Mouse (Mus musculus) intestine, embryonic 14.5 days (tissue): ENCODE data around the gene Map3k1. TPM values are rescaled to one million over a fixed set of nuclear protein-coding genes. Genes with fewer than 3 reads are reported as not detected.

Experiments
- ATAC-seq: fragments of 200-750 bp; cut with Nextera tagmentation; replicated peaks from 2 replicates; pipeline ENCODE4 v1.8.0; 2017; ENCODE audit warnings: low read depth, moderate number of reproducible peaks, moderate TSS enrichment, moderate library complexity; ENCODE audit not compliant: low FRiP score, low TSS enrichment
- DNase-seq: peaks from one replicate; pipeline ENCODE4 v3.0.0-alpha.2; 2018; ENCODE audit warnings: low spot score
- H3K27ac ChIP-seq: fragments of 300-500 bp; sonication (generic); 2 replicates; pipeline ENCODE4 v1.5.1; 2014; ENCODE audit warnings: low read depth, mild to moderate bottlenecking, control low read depth
- H3K27me3 ChIP-seq: fragments of 300-500 bp; sonication (generic); replicated peaks from 2 replicates; pipeline ENCODE4 v1.6.1; 2014; ENCODE audit warnings: low read length, control low read depth; ENCODE audit not compliant: control insufficient read depth, insufficient read depth
- H3K36me3 ChIP-seq: fragments of 300-500 bp; sonication (generic); 2 replicates; pipeline ENCODE4 v1.6.1; 2014; ENCODE audit warnings: low read length, control low read depth; ENCODE audit not compliant: control insufficient read depth, insufficient read depth
- H3K4me1 ChIP-seq: fragments of 300-500 bp; sonication (generic); replicated peaks from 2 replicates; pipeline ENCODE4 v1.6.1; 2014; ENCODE audit warnings: low read length, control low read depth, mixed read lengths; ENCODE audit not compliant: control insufficient read depth, insufficient read depth
- H3K4me2 ChIP-seq: fragments of 300-500 bp; sonication (generic); 2 replicates; pipeline ENCODE4 v1.6.1; 2014; ENCODE audit warnings: low read length
- H3K4me3 ChIP-seq: fragments of 300-500 bp; sonication (generic); 2 replicates; pipeline ENCODE4 v1.5.1; 2014; ENCODE audit warnings: low read depth, low read length, control low read depth, mixed read lengths
- H3K9ac ChIP-seq: fragments of 300-500 bp; sonication (generic); 2 replicates; pipeline ENCODE4 v1.6.1; 2014; ENCODE audit warnings: mild to moderate bottlenecking, low read length
- H3K9me3 ChIP-seq: fragments of 300-500 bp; sonication (generic); 2 replicates; pipeline ENCODE4 v1.6.1; 2016; ENCODE audit warnings: low read length, control low read depth; ENCODE audit not compliant: control insufficient read depth
- WGBS: fragments of 180-500 bp; shearing (Covaris S2); extraction: QIAGEN DNeasy Blood & Tissue Kit; methylation state at CpG from one replicate; pipeline ENCODE4 v1.1.7; 2014; 5-methylcytosine and 5-hydroxymethylcytosine counted together
- polyA plus RNA-seq: library from polyadenylated mRNA; unstranded; fragments of >200 nt; fragmentation: Nextera tagmentation; extraction: Ambion mirVana; gene quantifications from 2 replicates; pipeline ENCODE4 v1.2.1, GENCODE M21; 2014

The Map3k1 gene
- polyA plus RNA-seq, 1 experiment from 2014 or later = 30.4 TPM

- no peak overlapping the region for H3K4me3 ChIP-seq
- ATAC-seq (no peak), DNase-seq (no peak)
- no peak overlapping the region for H3K27ac ChIP-seq
- H3K9ac ChIP-seq = no peak overlapping the region
- 67% methylated on average over 11 of the region's 11 CpGs for WGBS
- H3K9me3 ChIP-seq = no peaks in the 10 kb centered on the region
- H3K4me2 ChIP-seq = no peak overlapping the region
- no peaks in the 10 kb centered on the region for H3K27me3 ChIP-seq
- no peaks in the 10 kb centered on the region for H3K36me3 ChIP-seq
- no peaks in the 10 kb centered on the region for H3K4me1 ChIP-seq
Observed at GRCm38 (mm10) chr13:111834613-111835012, 25.8 kb upstream of the Map3k1 start.

DNA sequence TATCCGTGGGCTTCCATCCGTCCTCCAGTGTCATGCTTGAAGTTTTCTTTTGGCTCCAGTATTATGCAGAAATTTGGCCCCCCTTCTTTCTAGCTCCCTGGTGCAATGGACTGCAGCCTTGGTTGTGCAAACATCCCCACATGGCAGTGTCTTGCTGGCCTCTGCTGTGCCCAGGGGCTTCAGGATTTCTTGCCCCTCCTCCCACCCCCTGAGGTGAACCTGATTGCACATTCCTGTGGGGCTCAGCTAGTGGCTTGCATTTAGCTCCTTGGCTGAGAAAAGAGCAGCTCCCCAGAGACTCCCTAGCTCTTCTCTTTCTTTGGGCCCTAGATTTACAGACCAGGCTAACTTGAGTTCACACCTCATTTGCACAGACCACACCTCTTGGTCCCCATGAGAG lies 20.7 kb upstream of the Map3k1 start:
- Histone ChIP-seq H3K36me3 (no peaks in the 10 kb centered on the region), H3K9ac (no peak overlapping the region), H3K4me3 (no peak overlapping the region), H3K4me2 (no peak overlapping the region), H3K9me3 (no peaks in the 10 kb centered on the region), H3K4me1 (no peaks in the 10 kb centered on the region), H3K27ac (no peak overlapping the region), H3K27me3 (no peaks in the 10 kb centered on the region)
- ATAC-seq = no peak
- WGBS = 49% methylated on average over 2 of the region's 2 CpGs
- DNase-seq = no peak

DNA sequence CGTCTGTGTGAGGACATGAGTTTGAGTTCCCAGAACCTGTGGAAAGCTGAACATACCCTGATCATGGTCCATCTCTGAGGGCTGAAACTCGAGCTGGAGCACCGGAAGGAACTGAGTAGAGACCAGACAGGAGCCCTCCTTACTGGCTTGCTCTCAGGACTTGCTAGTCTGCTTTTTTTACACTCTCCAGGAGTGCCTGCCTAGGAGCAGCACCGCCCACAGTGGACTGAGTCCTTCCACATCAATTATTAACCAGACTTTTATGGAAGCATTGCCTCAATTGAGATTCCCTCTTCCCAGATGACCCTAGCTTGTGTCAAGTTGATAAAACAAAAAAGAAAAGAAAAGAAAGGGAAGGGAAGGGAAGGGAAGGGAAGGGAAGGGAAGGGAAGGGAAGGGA lies 18.7 kb upstream of the Map3k1 start:
- WGBS = 79% methylated on average over 4 of the region's 4 CpGs
- DNase-seq (no peak), ATAC-seq (no peak)
- H3K9me3 ChIP-seq = no peaks in the 10 kb centered on the region
- no peaks in the 10 kb centered on the region for H3K4me1 ChIP-seq
- no peak overlapping the region for H3K4me2 ChIP-seq
- H3K36me3 ChIP-seq = no peaks in the 10 kb centered on the region
- H3K27ac ChIP-seq = no peak overlapping the region
- H3K9ac ChIP-seq = no peak overlapping the region
- no peaks in the 10 kb centered on the region for H3K27me3 ChIP-seq
- H3K4me3 ChIP-seq = no peak overlapping the region

DNA sequence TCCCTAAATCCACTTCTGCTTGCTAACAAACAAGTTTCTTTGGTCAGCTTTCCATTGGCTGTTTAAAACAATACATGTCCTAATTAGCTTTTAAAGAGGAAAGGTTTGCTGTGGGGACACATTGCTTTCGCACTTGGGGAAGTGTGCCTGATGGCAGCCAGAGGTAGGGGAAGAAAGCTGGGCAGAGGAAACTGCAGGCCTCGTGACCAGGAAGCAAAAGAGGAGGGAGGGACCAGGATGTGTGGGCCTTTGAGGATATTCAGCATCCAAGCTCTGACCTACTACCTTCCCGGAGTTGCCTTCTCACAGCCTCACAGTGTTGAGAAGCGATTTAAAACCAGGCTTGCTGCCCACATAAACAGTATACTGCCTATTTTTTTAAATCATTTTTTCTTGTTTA lies 15.4 kb upstream of the Map3k1 start:
- H3K9me3 ChIP-seq = no peaks in the 10 kb centered on the region
- 67% methylated on average over 4 of the region's 4 CpGs for WGBS
- no peaks in the 10 kb centered on the region for H3K27me3 ChIP-seq
- no peak overlapping the region for H3K9ac ChIP-seq
- H3K4me2 ChIP-seq = no peak overlapping the region
- no peak overlapping the region for H3K27ac ChIP-seq
- ATAC-seq (no peak), DNase-seq (no peak)
- H3K4me1 ChIP-seq = no peaks in the 10 kb centered on the region
- H3K4me3 ChIP-seq = no peak overlapping the region
- H3K36me3 ChIP-seq = no peaks in the 10 kb centered on the region

DNA sequence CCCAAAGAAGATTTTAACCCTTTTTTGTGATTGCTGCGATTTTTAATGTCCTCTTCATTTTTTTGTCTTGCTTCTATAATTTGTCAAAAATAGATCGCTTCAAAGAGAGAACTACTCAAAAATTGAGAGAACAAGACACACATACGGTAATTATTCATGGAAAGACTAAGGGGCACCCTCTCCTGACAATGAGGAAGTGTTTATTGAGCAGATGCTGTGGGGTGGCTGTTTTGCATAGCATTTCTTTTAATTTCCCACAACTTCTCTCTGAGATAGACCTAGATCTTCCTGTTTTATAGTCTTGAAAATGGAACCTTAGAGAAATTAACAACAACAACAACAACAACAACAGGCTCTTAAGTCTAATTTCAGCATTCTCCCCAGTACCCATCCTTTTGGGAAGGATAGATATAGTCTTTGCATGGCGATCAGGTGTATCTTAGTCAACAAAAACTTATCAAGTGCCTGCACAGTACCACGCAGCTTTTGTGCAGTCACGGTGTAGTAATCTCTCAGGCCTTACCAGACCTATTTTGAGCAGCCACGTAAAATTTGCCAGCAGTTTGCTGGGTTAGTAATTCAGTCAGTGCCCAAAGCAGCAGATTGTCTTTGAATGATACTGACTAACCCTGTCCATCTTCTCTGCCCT lies 13.1 kb upstream of the Map3k1 start:
- no peaks in the 10 kb centered on the region for H3K27me3 ChIP-seq
- H3K36me3 ChIP-seq = no peaks in the 10 kb centered on the region
- WGBS = 91% methylated on average over 7 of the region's 7 CpGs
- DNase-seq = no peak
- no peaks in the 10 kb centered on the region for H3K4me1 ChIP-seq
- no peak overlapping the region for H3K27ac ChIP-seq
- no peaks in the 10 kb centered on the region for H3K9me3 ChIP-seq
- no peak overlapping the region for H3K9ac ChIP-seq
- H3K4me3 ChIP-seq = no peak overlapping the region
- ATAC-seq = no peak
- H3K4me2 ChIP-seq = no peak overlapping the region

- WGBS = 87% methylated on average over 9 of the region's 9 CpGs
- Histone ChIP-seq H3K27ac (no peak overlapping the region), H3K4me2 (no peak overlapping the region), H3K27me3 (no peaks in the 10 kb centered on the region), H3K9ac (no peak overlapping the region), H3K4me1 (no peaks in the 10 kb centered on the region), H3K4me3 (no peak overlapping the region), H3K9me3 (no peaks in the 10 kb centered on the region; the same call in 1 of the 2 replicates), H3K36me3 (no peaks in the 10 kb centered on the region)
- DNase-seq = no peak
- ATAC-seq = no peak
Observed at GRCm38 (mm10) chr13:111819618-111820385, 11.0 kb upstream of the Map3k1 start.

- WGBS = 72% methylated on average over 4 of the region's 4 CpGs
- H3K4me3 ChIP-seq = no peak overlapping the region
- H3K4me2 ChIP-seq = no peak overlapping the region
- H3K27me3 ChIP-seq = no peaks in the 10 kb centered on the region
- ATAC-seq (no peak), DNase-seq (no peak)
- no peaks in the 10 kb centered on the region for H3K4me1 ChIP-seq
- H3K36me3 ChIP-seq = no peaks in the 10 kb centered on the region
- no peak overlapping the region for H3K9ac ChIP-seq
- no peaks in the 10 kb centered on the region; the same call in 1 of the 2 replicates for H3K9me3 ChIP-seq
- H3K27ac ChIP-seq = no peak overlapping the region
Observed at GRCm38 (mm10) chr13:111819106-111819505, 10.3 kb upstream of the Map3k1 start.

GRCm38 (mm10) chr13:111818216-111818903 lies 9.6 kb upstream of the Map3k1 start:
- H3K4me2 ChIP-seq = no peak overlapping the region
- peak; percentile 73 for ATAC-seq
- H3K9ac ChIP-seq = no peak overlapping the region
- no peak overlapping the region for H3K4me3 ChIP-seq
- no peaks in the 10 kb centered on the region; the same call in 1 of the 2 replicates for H3K9me3 ChIP-seq
- no peak overlapping the region for H3K27ac ChIP-seq
- H3K4me1 ChIP-seq = no peaks in the 10 kb centered on the region
- H3K36me3 ChIP-seq = no peaks in the 10 kb centered on the region
- WGBS = 64% methylated on average over 15 of the region's 15 CpGs
- no peak for DNase-seq
- H3K27me3 ChIP-seq = no peaks in the 10 kb centered on the region
